Mouse (Mus musculus) lung, postnatal 0 days (tissue): ENCODE data around the gene Ncor2.

Source experiments
- CTCF ChIP-seq: IDR thresholded peaks from 2 replicates; pipeline ENCODE4 v1.5.1; 2016; ENCODE audit warnings: antibody characterized with exemption, mild to moderate bottlenecking
- EP300 ChIP-seq: IDR thresholded peaks from 2 replicates; pipeline ENCODE4 v1.6.1; 2016; ENCODE audit warnings: antibody characterized with exemption, mild to moderate bottlenecking, control low read depth

DNA sequence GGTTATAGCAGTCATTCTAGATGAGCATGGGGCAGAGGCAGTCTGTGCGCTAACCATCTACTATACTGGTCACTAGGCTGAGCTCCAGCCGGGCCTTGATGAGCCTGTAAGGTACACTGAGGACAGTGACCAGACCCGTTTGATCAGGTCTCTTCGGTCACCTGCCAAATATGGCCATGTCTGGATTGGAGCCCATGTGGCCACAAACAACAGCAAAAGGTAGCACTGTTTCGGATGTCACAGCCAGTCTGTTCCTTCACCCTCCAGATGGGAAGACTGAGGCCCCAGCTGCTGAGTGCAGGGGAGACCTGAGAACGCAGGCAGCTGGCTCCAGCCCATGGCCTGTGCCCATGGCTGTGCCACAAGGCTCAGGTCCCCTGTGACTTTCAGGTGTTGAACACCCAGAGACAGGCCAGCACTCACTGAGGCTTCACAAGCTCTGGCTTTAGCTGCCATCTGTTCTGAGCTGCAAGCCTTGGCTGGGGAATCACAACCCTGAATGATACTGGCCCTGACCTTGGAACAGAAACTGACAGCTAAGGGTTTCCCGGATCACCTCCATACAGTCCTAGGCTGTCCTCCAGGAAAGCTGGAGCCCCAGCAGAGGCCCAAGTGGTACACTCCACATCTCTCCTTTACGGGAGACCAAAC lies 139.5 kb downstream of the Ncor2 start:
- TF ChIP-seq CTCF (no peak), EP300 (no peak)
